Mouse (Mus musculus) stomach, postnatal 0 days (tissue): ENCODE results near the gene Gramd4.

Source experiments
- CTCF ChIP-seq: IDR thresholded peaks from 2 replicates; pipeline ENCODE4 v1.5.1; 2016; ENCODE audit warnings: antibody characterized with exemption, low read depth, mild to moderate bottlenecking, moderate library complexity
- EP300 ChIP-seq: optimal IDR thresholded peaks from 2 replicates; pipeline ENCODE3; 2016; ENCODE audit warnings: antibody characterized with exemption

DNA sequence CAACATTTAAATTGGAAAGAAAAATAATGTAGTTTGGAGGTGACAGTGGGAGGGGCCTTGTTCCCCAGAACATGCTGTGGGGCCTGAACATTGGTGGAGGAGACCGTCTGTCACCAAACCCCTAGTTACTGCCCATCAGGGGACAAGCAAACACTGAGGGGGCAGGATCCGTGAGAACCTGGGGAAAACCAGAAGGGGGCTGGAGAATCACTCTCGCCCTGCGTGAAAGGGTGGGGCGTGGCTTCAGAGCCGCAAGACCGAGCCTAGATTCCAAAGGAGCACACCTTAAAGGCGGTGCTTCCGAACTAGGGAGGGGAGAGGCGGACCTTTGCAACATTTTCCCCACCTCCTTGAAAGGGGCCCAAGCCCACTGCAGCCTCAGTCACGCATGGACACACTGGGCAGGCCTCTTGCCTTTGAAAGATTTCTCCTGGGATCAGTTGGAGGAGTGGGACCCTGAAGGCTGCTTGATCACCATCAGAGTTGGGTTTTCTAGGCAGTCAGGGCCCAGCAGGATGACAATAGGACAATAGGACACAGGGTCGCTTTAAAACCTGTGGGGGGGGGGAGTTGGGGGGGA is 22.6 kb upstream of the Gramd4 start:
- TF ChIP-seq EP300 (no peak), CTCF (0 out of 2 replicates have a peak, but pooled peaks have one; percentile 2)
